Mouse (Mus musculus) limb, embryonic 14.5 days (tissue): ENCODE data around the gene Itih3. TPM values are rescaled to one million over a fixed set of nuclear protein-coding genes. Genes with fewer than 3 reads are reported as not detected.
A peak's percentile ranks its signal among the peaks of the same experiment; 100 is the strongest.

ENCODE experiments used
- ATAC-seq: fragments of 200-750 bp; cut with Nextera tagmentation; 2 replicates; pipeline ENCODE4 v1.8.0; 2017; ENCODE audit warnings: low read depth, moderate number of reproducible peaks, moderate TSS enrichment; ENCODE audit not compliant: low FRiP score
- DNase-seq: peaks from one replicate; pipeline ENCODE4 v3.0.0-alpha.2; 2015; ENCODE audit warnings: low spot score
- H3K27ac ChIP-seq: fragments of 300-500 bp; sonication (generic); replicated peaks from 2 replicates; pipeline ENCODE4 v1.5.1; 2014; ENCODE audit warnings: low read depth, mild to moderate bottlenecking, low read length, moderate library complexity, mixed read lengths
- H3K27me3 ChIP-seq: fragments of 300-500 bp; sonication (generic); 2 replicates; pipeline ENCODE4 v1.6.1; 2014; ENCODE audit warnings: low read length, mixed read lengths; ENCODE audit not compliant: control insufficient read depth, insufficient read depth
- H3K36me3 ChIP-seq: fragments of 300-500 bp; sonication (generic); 2 replicates; pipeline ENCODE4 v1.6.1; 2014; ENCODE audit warnings: mild to moderate bottlenecking, low read length, moderate library complexity, mixed read lengths; ENCODE audit not compliant: control insufficient read depth, insufficient read depth
- H3K4me1 ChIP-seq: fragments of 300-500 bp; sonication (generic); 2 replicates; pipeline ENCODE4 v1.6.1; 2014; ENCODE audit warnings: antibody characterized with exemption, low read length, mixed read lengths; ENCODE audit not compliant: control insufficient read depth, insufficient read depth
- H3K4me2 ChIP-seq: fragments of 300-500 bp; sonication (generic); replicated peaks from 2 replicates; pipeline ENCODE4 v1.6.1; 2014; ENCODE audit warnings: low read depth, mild to moderate bottlenecking, low read length, moderate library complexity; ENCODE audit not compliant: severe bottlenecking
- H3K4me3 ChIP-seq: fragments of 300-500 bp; sonication (generic); replicated peaks from 2 replicates; pipeline ENCODE4 v1.5.1; 2014; ENCODE audit warnings: low read length
- H3K9ac ChIP-seq: fragments of 300-500 bp; sonication (generic); 2 replicates; pipeline ENCODE4 v1.6.1; 2014; ENCODE audit warnings: mild to moderate bottlenecking, low read depth, low read length, moderate library complexity; ENCODE audit not compliant: severe bottlenecking
- H3K9me3 ChIP-seq: fragments of 300-500 bp; sonication (generic); 2 replicates; pipeline ENCODE4 v1.6.1; 2016; ENCODE audit warnings: low read length; ENCODE audit not compliant: control insufficient read depth
- POLR2A ChIP-seq: fragments of 200-500 bp; IDR thresholded peaks from 2 replicates; pipeline ENCODE4 v1.8.0; 2012; ENCODE audit warnings: inconsistent platforms, mild to moderate bottlenecking, moderate library complexity, borderline replicate concordance; ENCODE audit not compliant: insufficient read depth, insufficient read length; ENCODE audit errors: extremely low read depth
- WGBS: fragments of 180-500 bp; shearing (Covaris S2); extraction: QIAGEN DNeasy Blood & Tissue Kit; methylation state at CpG from one replicate; pipeline ENCODE4 v1.1.7; 2014; 5-methylcytosine and 5-hydroxymethylcytosine counted together
- polyA plus RNA-seq, 2 experiments: library from polyadenylated mRNA; depleted of rRNA in 1 of 2; stranded (reverse) in 1 of 2; unstranded in 1 of 2; fragments of >200 nt; fragmentation: Nextera tagmentation in 1 of 2; extraction: Ambion mirVana in 1 of 2; gene quantifications; 2 replicates each; pipeline versions ENCODE4 v1.2.1 to v1.2.3; 2012 to 2014

Gene Itih3
- polyA plus RNA-seq (2012; rRNA removed) (0.13 and 0.21 TPM in 2 replicates), polyA plus RNA-seq (2014; fragmentation: Nextera tagmentation; extraction: Ambion mirVana) (0.12 and 0.36 TPM in 2 replicates)

DNA sequence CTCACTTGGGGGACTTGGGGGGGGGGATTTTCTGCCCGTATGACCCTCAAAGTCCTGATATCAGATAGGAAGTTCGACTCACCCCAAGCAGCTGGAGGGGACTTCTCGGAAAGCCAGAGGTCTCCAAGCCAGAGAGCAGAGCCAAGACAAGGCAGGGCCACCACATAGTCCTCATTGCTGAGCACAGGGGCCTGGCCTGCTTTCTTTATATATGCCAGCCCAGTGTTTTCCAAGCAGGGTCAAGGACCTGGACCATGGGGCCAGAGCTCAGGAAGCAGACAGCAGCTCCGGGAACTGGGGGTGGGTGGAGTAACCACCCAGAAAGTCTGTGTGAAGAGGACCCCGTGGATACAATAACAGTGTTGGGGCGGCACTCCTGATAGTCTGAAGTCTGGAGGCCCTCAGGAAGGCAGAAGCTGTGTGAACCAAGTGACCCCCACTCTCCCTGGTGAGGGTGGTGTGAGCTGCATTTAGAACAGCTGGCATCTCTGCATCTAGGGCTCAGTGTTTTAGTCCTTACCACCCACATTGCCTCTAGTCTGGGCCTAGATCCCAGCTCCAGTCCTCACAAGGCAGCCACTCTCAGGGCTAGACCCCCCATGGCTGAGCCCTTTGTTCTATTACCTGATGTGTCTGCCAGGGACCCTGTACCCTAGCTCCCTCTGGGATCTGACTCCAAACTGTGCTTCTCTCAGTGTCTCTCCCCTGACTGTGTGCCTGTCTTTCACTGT is at the start of gene Itih3:
Itih3 (minus strand) TSS at position 386 of the 731 bp plus-strand sequence.
- H3K4me1 ChIP-seq = no peaks in the 10 kb centered on the region
- H3K27me3 ChIP-seq = no peaks in the 10 kb centered on the region
- ATAC-seq (no peak), DNase-seq (no peak)
- no peaks in the 10 kb centered on the region for H3K9me3 ChIP-seq
- TF ChIP-seq POLR2A = no peak
- 64% methylated on average over 6 of the region's 6 CpGs for WGBS
- no peak within 1 kb of the TSS for H3K4me2 ChIP-seq
- H3K9ac ChIP-seq = no peak within 1 kb of the TSS
- no peak within 1 kb of the TSS for H3K4me3 ChIP-seq
- H3K27ac ChIP-seq = no peak within 1 kb of the TSS
- no peaks in the 10 kb centered on the region for H3K36me3 ChIP-seq

DNA sequence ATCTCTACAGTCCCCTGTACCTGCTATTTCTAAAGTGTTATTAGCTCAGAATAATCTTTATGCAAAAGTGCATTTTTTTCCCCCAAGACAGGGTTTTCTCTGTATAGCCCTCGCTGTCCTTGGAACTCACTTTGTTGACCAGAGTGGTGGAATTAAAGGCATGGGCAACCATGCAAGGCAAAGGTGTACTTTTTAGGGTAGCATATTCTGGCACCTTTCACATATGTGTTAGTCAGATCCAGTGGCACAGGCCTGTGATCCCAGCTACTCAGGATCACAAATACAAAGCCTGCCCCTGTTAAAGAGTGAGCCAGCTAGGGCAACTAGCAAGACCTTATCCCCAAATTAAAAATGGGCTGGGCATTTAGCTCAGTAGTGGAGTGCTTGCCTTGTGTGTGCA is 36.8 kb upstream of the Itih3 start:
- no peaks in the 10 kb centered on the region for H3K27me3 ChIP-seq
- no peak for TF ChIP-seq POLR2A
- no peak overlapping the region for H3K27ac ChIP-seq
- no peaks in the 10 kb centered on the region for H3K4me1 ChIP-seq
- no peak overlapping the region for H3K4me3 ChIP-seq
- ATAC-seq (no peak), DNase-seq (no peak)
- no peaks in the 10 kb centered on the region for H3K9me3 ChIP-seq
- 95% methylated on average over 1 of the region's 1 CpGs for WGBS
- H3K9ac ChIP-seq = no peak overlapping the region
- H3K4me2 ChIP-seq = no peak overlapping the region
- H3K36me3 ChIP-seq = peaks cover 17% of the 10 kb centered on the region

DNA sequence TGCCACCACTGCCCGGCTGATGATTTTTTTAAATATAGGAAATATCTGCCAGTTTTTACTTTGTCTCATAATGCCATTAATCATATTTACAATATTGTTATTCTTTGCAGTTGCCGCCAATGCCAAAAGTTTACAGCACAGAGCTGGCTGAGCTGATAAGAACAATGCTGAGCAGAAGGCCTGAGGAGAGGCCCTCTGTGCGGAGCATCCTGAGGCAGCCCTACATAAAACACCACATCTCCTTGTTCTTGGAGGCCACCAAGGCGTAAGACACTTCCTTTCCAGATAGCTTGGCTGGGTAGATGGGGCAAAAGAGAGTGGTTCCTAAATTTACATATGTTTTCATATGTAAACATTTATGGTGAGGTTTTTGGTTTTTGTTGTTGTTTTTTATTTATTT is 35.5 kb upstream of the Itih3 start:
- ATAC-seq (no peak), DNase-seq (no peak)
- no peaks in the 10 kb centered on the region for H3K27me3 ChIP-seq
- H3K4me2 ChIP-seq = no peak overlapping the region
- H3K36me3 ChIP-seq = peaks cover 17% of the 10 kb centered on the region
- WGBS = 92% methylated on average over 4 of the region's 4 CpGs
- H3K4me3 ChIP-seq = no peak overlapping the region
- no peaks in the 10 kb centered on the region for H3K9me3 ChIP-seq
- TF ChIP-seq POLR2A = no peak
- no peaks in the 10 kb centered on the region for H3K4me1 ChIP-seq
- H3K9ac ChIP-seq = no peak overlapping the region
- no peak overlapping the region for H3K27ac ChIP-seq

DNA sequence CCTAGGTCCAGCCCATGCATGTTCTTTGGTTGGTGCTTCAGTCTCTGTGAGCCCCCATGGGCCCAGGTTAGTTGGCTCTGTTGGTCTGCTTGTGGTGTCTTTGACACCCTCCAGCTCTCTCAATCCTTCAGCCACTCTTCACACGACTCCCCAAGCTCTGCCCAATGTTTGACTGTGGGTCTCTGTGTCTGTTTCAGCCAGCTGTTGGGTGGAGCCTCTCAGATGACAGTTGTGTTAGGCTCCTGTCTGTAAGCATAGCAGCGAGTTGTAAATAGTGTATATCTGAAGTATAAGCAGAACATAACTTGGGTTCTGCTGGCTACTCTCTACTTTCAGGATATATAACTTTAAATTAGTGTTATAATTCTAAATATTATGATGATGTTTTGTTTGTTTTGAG is 35.0 kb upstream of the Itih3 start:
- H3K4me3 ChIP-seq = no peak overlapping the region
- WGBS = 71% methylated on average over 2 of the region's 2 CpGs
- no peak for TF ChIP-seq POLR2A
- peaks cover 17% of the 10 kb centered on the region for H3K36me3 ChIP-seq
- no peaks in the 10 kb centered on the region for H3K27me3 ChIP-seq
- H3K27ac ChIP-seq = no peak overlapping the region
- DNase-seq (no peak), ATAC-seq (no peak)
- no peaks in the 10 kb centered on the region for H3K4me1 ChIP-seq
- no peak overlapping the region for H3K4me2 ChIP-seq
- H3K9ac ChIP-seq = no peak overlapping the region
- no peaks in the 10 kb centered on the region for H3K9me3 ChIP-seq

DNA sequence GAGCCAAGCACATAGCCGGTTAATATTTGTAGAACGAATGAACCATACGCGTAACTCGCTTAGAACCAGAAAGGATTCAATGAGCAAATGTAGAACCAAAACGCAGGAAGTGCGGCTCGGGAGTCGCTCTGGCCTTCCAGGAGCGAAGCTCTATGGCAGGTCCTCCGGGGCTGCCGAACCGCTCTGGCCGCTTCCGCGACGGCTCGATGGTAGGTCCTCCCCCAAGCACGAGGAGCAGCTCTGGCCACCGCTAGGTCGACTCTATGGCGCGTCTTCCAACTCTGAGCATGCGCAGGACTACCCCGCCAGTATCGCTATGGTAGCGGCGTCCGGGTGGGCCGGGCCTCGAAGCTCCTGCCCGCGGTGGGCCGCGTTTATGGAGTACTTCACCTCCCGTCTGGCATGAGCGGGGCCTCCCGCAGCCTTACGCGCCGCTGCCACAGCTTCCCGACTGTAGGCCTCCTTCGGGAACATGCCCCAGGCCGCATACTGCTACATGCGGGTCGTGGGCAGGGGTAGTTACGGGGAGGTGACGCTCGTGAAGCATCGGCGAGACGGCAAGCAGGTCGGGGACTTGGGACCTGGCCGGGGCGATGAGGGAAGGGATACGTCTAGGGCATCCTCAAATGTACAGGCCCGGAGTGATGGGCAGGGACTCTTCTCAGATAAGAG is 27.7 kb upstream of the Itih3 start, which contains the start of gene Nek4:
Nek4 (plus strand) TSS at position 224 of the 672 bp plus-strand sequence.
- WGBS = 3% methylated on average over 57 of the region's 57 CpGs
- TF ChIP-seq POLR2A = peak; percentile 83; the same call in 1 of the 2 replicates
- peaks cover 7% of the 10 kb centered on the region; the same call in 1 of the 2 replicates for H3K36me3 ChIP-seq
- no peaks in the 10 kb centered on the region for H3K9me3 ChIP-seq
- H3K4me3 ChIP-seq = peak within 1 kb of the TSS; percentile 77
- DNase-seq (peak; percentile 98), ATAC-seq (peak; percentile 98)
- peak within 1 kb of the TSS; percentile 69 for H3K4me2 ChIP-seq
- peak within 1 kb of the TSS; percentile 69 for H3K27ac ChIP-seq
- peaks cover 3% of the 10 kb centered on the region; the same call in 1 of the 2 replicates for H3K4me1 ChIP-seq
- peak within 1 kb of the TSS; percentile 82 for H3K9ac ChIP-seq
- H3K27me3 ChIP-seq = no peaks in the 10 kb centered on the region
